Mouse (Mus musculus) liver, embryonic 12.5 days (tissue): ENCODE results near the gene Rita1. TPM values are rescaled to one million over a fixed set of nuclear protein-coding genes. Genes with fewer than 3 reads are reported as not detected.
A peak's percentile ranks its signal among the peaks of the same experiment; 100 is the strongest.

ENCODE experiments used
- ATAC-seq: fragments of 200-750 bp; cut with Nextera tagmentation; 2 replicates; pipeline ENCODE4 v1.8.0; 2017; ENCODE audit warnings: moderate number of reproducible peaks, mild to moderate bottlenecking, moderate library complexity
- H3K27ac ChIP-seq: fragments of 300-500 bp; sonication (generic); 2 replicates; pipeline ENCODE4 v1.5.1; 2016; ENCODE audit warnings: mild to moderate bottlenecking
- H3K27me3 ChIP-seq: fragments of 300-500 bp; sonication (generic); replicated peaks from 2 replicates; pipeline ENCODE4 v1.6.1; 2016; ENCODE audit warnings: mild to moderate bottlenecking, moderate library complexity
- H3K36me3 ChIP-seq: fragments of 300-500 bp; sonication (generic); 2 replicates; pipeline ENCODE4 v1.6.1; 2016; ENCODE audit warnings: mild to moderate bottlenecking, moderate library complexity
- H3K4me1 ChIP-seq: fragments of 300-500 bp; sonication (generic); 2 replicates; pipeline ENCODE4 v1.6.1; 2016
- H3K4me2 ChIP-seq: fragments of 300-500 bp; sonication (generic); 2 replicates; pipeline ENCODE4 v1.6.1; 2016; ENCODE audit warnings: mild to moderate bottlenecking, moderate library complexity
- H3K4me3 ChIP-seq: fragments of 300-500 bp; sonication (generic); 2 replicates; pipeline ENCODE4 v1.5.1; 2016; ENCODE audit warnings: mild to moderate bottlenecking, moderate library complexity
- H3K9ac ChIP-seq: fragments of 300-500 bp; sonication (generic); 2 replicates; pipeline ENCODE4 v1.6.1; 2016; ENCODE audit warnings: mild to moderate bottlenecking, moderate library complexity
- H3K9me3 ChIP-seq: fragments of 300-500 bp; sonication (generic); replicated peaks from 2 replicates; pipeline ENCODE4 v1.6.1; 2016; ENCODE audit warnings: mild to moderate bottlenecking, moderate library complexity
- WGBS: fragments of 180-500 bp; shearing (Covaris S2); methylation state at CpG from one replicate; pipeline ENCODE4 v1.1.7; 2016; ENCODE audit not compliant: insufficient replicate concordance; 5-methylcytosine and 5-hydroxymethylcytosine counted together
- polyA plus RNA-seq: library from polyadenylated mRNA; unstranded; fragments of >200 nt; fragmentation: Nextera tagmentation; extraction: Ambion mirVana; gene quantifications from 2 replicates; pipeline ENCODE4 v1.2.1, GENCODE M21; 2016

The Rita1 gene
- polyA plus RNA-seq, 1 experiment from 2014 or later, result 7.3 TPM

DNA sequence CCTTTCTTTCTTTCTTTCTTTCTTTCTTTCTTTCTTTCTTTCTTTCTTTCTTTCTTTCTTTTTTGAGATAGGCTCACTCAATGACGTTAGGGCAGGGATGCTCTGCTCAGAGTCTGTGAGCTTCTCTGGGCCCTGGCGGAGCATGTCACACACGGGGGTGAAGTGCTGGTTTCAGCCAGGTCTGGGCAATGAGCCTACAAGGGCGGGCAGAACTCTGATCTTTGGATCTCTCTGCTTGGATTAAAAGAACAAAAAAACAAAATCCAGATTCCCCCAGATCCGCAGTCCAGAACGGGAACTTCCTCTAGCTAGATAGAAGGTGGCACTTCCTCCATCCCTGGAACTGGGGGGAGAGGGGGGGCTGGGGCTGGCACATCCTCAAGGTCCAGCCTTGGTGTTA lies 33.5 kb upstream of the Rita1 start:
- Histone ChIP-seq H3K4me1 (peaks cover 24% of the 10 kb centered on the region), H3K36me3 (no peaks in the 10 kb centered on the region), H3K4me2 (no peak overlapping the region), H3K4me3 (no peak overlapping the region), H3K27ac (no peak overlapping the region), H3K9ac (no peak overlapping the region), H3K27me3 (peaks cover 69% of the 10 kb centered on the region), H3K9me3 (no peaks in the 10 kb centered on the region)
- ATAC-seq, result no peak
- WGBS, result 37% methylated on average over 6 of the region's 6 CpGs

- 22% methylated on average over 3 of the region's 3 CpGs for WGBS
- Histone ChIP-seq H3K4me1 (peaks cover 17% of the 10 kb centered on the region), H3K36me3 (no peaks in the 10 kb centered on the region), H3K4me3 (no peak overlapping the region), H3K9me3 (no peaks in the 10 kb centered on the region), H3K9ac (no peak overlapping the region), H3K27ac (no peak overlapping the region), H3K27me3 (peaks cover 53% of the 10 kb centered on the region), H3K4me2 (no peak overlapping the region)
- no peak for ATAC-seq
Measured at GRCm38 (mm10) chr5:120644227-120644626, 31.8 kb upstream of the Rita1 start.

DNA sequence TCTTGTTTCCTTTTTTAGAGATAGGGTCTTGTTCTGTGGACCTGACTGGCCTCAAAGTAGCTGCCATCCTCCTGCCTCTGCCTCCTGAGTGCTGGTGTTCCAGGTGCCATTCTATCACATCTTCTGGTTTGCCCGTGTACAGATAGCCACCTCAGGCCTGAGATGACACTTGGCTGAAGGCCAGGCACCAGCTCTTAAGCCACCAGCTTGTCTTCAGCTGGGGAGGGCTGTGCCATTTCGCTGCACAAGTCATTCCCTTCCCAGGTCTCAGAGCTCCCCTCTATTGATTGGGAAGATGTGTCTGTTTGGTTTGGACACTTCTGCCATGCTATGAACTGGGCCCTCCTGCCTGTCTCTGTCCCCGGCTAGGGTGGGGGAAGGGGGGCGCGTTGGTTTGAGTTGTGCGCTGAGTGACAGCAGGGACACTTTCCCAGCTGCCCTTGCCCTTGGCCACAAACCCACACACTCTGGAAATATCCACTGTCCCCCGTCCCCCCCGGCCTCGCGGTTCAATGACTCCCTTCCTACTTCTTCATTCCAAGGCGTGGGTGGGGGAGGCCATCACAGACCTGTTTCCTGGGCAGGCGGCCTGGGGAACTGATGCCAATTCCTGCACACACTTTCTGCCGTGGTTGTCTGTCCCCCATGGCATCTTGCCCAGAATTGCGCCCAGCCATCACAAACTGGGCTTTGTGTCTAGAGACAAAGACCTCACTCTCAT lies 31.1 kb upstream of the Rita1 start:
- Histone ChIP-seq H3K4me3 (no peak overlapping the region), H3K27ac (no peak overlapping the region), H3K9ac (no peak overlapping the region), H3K4me2 (no peak overlapping the region), H3K9me3 (no peaks in the 10 kb centered on the region), H3K27me3 (peaks cover 46% of the 10 kb centered on the region), H3K36me3 (no peaks in the 10 kb centered on the region), H3K4me1 (peaks cover 10% of the 10 kb centered on the region)
- ATAC-seq, result no peak
- 24% methylated on average over 14 of the region's 14 CpGs for WGBS

DNA sequence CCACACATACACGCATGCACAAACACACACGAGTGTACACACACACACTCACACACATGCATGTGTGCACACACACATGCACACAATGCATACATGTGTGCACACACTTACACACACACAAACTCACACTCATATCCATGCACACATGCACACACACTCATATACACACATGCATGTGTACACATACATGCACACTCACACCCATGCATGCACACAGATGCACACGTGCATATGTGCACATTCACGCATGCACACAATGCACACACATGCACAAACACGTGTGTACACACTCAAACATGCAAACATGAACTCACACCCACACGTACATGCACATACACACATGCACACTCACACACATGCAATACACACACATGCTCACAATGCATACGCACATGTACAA lies 27.7 kb upstream of the Rita1 start:
- ATAC-seq, result no peak
- no peaks in the 10 kb centered on the region for H3K4me1 ChIP-seq
- no peak overlapping the region for H3K9ac ChIP-seq
- 71% methylated on average over 7 of the region's 7 CpGs for WGBS
- H3K27ac ChIP-seq, result no peak overlapping the region
- H3K27me3 ChIP-seq, result peaks cover 18% of the 10 kb centered on the region
- H3K4me3 ChIP-seq, result no peak overlapping the region
- H3K36me3 ChIP-seq, result no peaks in the 10 kb centered on the region
- no peaks in the 10 kb centered on the region for H3K9me3 ChIP-seq
- no peak overlapping the region for H3K4me2 ChIP-seq

DNA sequence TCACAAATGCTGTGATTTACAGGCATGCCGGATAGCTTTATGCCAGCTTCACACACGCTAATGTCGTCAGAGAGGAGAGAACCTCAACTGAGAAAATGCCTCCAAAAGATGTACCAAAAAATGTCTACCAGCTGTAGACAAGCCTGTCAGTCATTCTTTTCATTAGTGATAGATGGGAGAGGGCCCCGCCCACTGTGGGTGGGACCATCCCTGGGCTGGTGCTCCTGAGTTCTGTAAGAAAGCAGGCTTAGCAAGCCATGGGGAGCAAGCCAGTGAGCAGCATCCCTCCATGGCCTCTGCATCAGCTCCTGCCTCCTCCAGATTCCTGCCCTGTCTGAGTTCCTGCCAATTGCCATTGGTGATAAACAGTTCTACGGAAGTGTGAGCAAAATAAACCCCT lies 23.2 kb upstream of the Rita1 start:
- Histone ChIP-seq H3K27ac (no peak overlapping the region), H3K4me3 (no peak overlapping the region), H3K9me3 (peaks cover 10% of the 10 kb centered on the region; the same call in 1 of the 2 replicates), H3K4me2 (no peak overlapping the region), H3K27me3 (peaks cover 34% of the 10 kb centered on the region), H3K36me3 (no peaks in the 10 kb centered on the region), H3K4me1 (0 out of 2 replicates have a peak, but pooled peaks cover 3% of the 10 kb centered on the region), H3K9ac (no peak overlapping the region)
- no peak for ATAC-seq
- 74% methylated on average over 5 of the region's 5 CpGs for WGBS

GRCm38 (mm10) chr5:120634860-120635259 lies 22.5 kb upstream of the Rita1 start:
- H3K27ac ChIP-seq, result no peak overlapping the region
- H3K4me3 ChIP-seq, result no peak overlapping the region
- H3K27me3 ChIP-seq, result peaks cover 42% of the 10 kb centered on the region
- H3K9ac ChIP-seq, result no peak overlapping the region
- 0 out of 2 replicates have a peak, but pooled peaks cover 3% of the 10 kb centered on the region for H3K4me1 ChIP-seq
- no peak overlapping the region for H3K4me2 ChIP-seq
- WGBS, result 42% methylated on average over 5 of the region's 5 CpGs
- H3K36me3 ChIP-seq, result no peaks in the 10 kb centered on the region
- peaks cover 10% of the 10 kb centered on the region; the same call in 1 of the 2 replicates for H3K9me3 ChIP-seq
- no peak for ATAC-seq

- Histone ChIP-seq H3K4me2 (no peak within 1 kb of the TSS), H3K27me3 (peaks cover 49% of the 10 kb centered on the region), H3K27ac (no peak within 1 kb of the TSS), H3K36me3 (no peaks in the 10 kb centered on the region), H3K9ac (no peak within 1 kb of the TSS), H3K4me3 (no peak within 1 kb of the TSS), H3K9me3 (peaks cover 10% of the 10 kb centered on the region; the same call in 1 of the 2 replicates), H3K4me1 (0 out of 2 replicates have a peak, but pooled peaks cover 3% of the 10 kb centered on the region)
- no peak for ATAC-seq
- WGBS, result 39% methylated on average over 9 of the region's 9 CpGs
Measured at GRCm38 (mm10) chr5:120634131-120634530, 21.7 kb upstream of the Rita1 start, which contains the start of gene Cfap73. Cfap73 (minus strand) TSS chr5:120634235.

DNA sequence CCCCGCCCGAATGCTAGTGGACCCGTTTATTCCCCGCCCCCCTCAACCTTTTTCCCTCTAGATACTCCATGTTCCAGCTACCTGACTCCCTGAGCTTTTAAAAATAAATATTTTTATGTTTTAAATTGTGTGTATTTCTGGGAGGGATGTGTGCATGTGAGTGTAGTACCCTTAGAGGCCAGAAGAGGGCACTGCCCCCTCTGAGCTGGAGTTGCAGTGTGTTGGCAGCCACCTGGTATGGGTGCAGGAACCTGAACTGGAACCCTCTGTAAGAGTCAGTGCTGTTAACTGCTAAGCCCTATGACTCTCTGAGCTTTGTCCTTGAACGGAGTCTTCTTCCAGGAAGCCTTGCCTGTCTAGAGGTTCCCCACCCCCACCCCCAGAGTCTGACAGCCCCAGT lies 19.5 kb upstream of the Rita1 start:
- Histone ChIP-seq H3K27me3 (peaks cover 51% of the 10 kb centered on the region), H3K27ac (no peak overlapping the region), H3K9me3 (peaks cover 10% of the 10 kb centered on the region; the same call in 1 of the 2 replicates), H3K9ac (no peak overlapping the region), H3K4me2 (no peak overlapping the region), H3K36me3 (peaks cover 13% of the 10 kb centered on the region), H3K4me3 (no peak overlapping the region), H3K4me1 (peaks cover 9% of the 10 kb centered on the region; the same call in 1 of the 2 replicates)
- no peak for ATAC-seq
- WGBS, result 73% methylated on average over 5 of the region's 5 CpGs

- Histone ChIP-seq H3K4me2 (peak overlapping the region; percentile 31), H3K27ac (no peak overlapping the region), H3K4me3 (peak overlapping the region; percentile 11; the same call in 1 of the 2 replicates), H3K27me3 (peaks cover 51% of the 10 kb centered on the region), H3K4me1 (peaks cover 13% of the 10 kb centered on the region; the same call in 1 of the 2 replicates), H3K9ac (no peak overlapping the region), H3K36me3 (peaks cover 21% of the 10 kb centered on the region), H3K9me3 (peaks cover 10% of the 10 kb centered on the region; the same call in 1 of the 2 replicates)
- no peak for ATAC-seq
- 11% methylated on average over 29 of the region's 29 CpGs for WGBS
Measured at GRCm38 (mm10) chr5:120631128-120631527, 18.7 kb upstream of the Rita1 start.

DNA sequence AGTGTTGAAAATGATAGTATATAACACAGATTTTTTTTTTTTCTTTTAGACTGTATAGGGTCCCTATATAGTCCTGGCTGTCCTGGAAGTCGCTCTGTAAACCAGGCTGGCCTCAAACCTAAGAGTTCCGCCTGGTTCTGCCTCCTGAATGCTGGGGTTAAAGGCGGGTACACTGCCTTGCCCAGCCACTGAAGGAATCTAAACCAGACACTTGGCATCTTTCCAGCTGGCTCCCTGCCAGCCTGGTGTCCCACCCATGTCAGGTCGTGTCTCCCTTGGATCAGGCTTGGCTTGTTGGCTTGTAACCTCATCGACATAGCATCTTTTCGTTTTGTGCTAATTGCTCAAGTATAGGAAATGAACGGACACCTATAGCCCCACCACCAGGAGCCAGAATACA lies 16.2 kb upstream of the Rita1 start:
- no peak overlapping the region for H3K4me2 ChIP-seq
- no peak overlapping the region for H3K4me3 ChIP-seq
- H3K9ac ChIP-seq, result no peak overlapping the region
- WGBS, result 74% methylated on average over 7 of the region's 7 CpGs
- H3K9me3 ChIP-seq, result peaks cover 10% of the 10 kb centered on the region; the same call in 1 of the 2 replicates
- H3K36me3 ChIP-seq, result peaks cover 46% of the 10 kb centered on the region
- ATAC-seq, result no peak
- H3K4me1 ChIP-seq, result peaks cover 15% of the 10 kb centered on the region; the same call in 1 of the 2 replicates
- H3K27me3 ChIP-seq, result peaks cover 39% of the 10 kb centered on the region
- H3K27ac ChIP-seq, result no peak overlapping the region

GRCm38 (mm10) chr5:120627515-120628300 lies 15.3 kb upstream of the Rita1 start:
- H3K27ac ChIP-seq, result no peak overlapping the region
- H3K4me1 ChIP-seq, result peaks cover 15% of the 10 kb centered on the region; the same call in 1 of the 2 replicates
- peaks cover 37% of the 10 kb centered on the region for H3K27me3 ChIP-seq
- peaks cover 55% of the 10 kb centered on the region for H3K36me3 ChIP-seq
- no peak overlapping the region for H3K9ac ChIP-seq
- no peak for ATAC-seq
- no peak overlapping the region for H3K4me3 ChIP-seq
- no peak overlapping the region for H3K4me2 ChIP-seq
- H3K9me3 ChIP-seq, result peaks cover 10% of the 10 kb centered on the region; the same call in 1 of the 2 replicates
- WGBS, result 85% methylated on average over 15 of the region's 15 CpGs

DNA sequence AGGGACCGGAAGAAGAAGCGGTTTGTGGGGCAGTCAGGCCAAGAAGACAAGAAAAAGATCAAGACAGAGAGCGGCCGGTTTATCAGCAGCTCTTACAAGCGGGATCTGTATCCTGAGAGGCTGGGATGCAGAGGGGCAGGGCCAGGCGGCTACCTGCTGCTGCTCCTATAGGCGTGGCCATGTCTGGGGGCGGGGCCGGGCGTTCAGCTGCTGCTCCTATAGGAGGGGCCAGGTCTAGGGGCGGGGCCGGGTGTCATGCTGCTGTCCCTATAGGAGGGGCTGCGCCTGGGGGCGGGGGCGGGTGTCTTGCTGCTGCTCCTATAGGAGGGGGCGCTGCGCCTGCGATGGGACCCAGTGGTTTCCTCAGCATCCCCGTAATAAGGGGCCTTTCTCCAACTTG lies 14.0 kb upstream of the Rita1 start:
- peaks cover 68% of the 10 kb centered on the region for H3K36me3 ChIP-seq

More for the DNA sequence above, 14.0 kb upstream of the Rita1 start:
- peak; percentile 72 for ATAC-seq
- WGBS, result 54% methylated on average over 19 of the region's 19 CpGs
- Histone ChIP-seq H3K9me3 (no peaks in the 10 kb centered on the region), H3K4me1 (peaks cover 15% of the 10 kb centered on the region; the same call in 1 of the 2 replicates), H3K9ac (no peak overlapping the region), H3K4me2 (no peak overlapping the region), H3K27me3 (peaks cover 25% of the 10 kb centered on the region), H3K4me3 (no peak overlapping the region), H3K27ac (no peak overlapping the region)
